Mouse (Mus musculus) lung, adult 2 months (tissue): ENCODE data around the gene Lgals9.

Source experiments
- CTCF ChIP-seq: fragments of 200-500 bp; IDR thresholded peaks from 2 replicates; pipeline ENCODE4 v1.5.1; 2011; ENCODE audit warnings: mild to moderate bottlenecking, low read length, control low read depth; ENCODE audit not compliant: insufficient read depth
- POLR2A ChIP-seq: fragments of 200-500 bp; IDR thresholded peaks from 2 replicates; pipeline ENCODE4 v1.6.1; 2011; ENCODE audit warnings: low read depth, mild to moderate bottlenecking, control low read depth, low read length, borderline replicate concordance; ENCODE audit errors: extremely low read depth

DNA sequence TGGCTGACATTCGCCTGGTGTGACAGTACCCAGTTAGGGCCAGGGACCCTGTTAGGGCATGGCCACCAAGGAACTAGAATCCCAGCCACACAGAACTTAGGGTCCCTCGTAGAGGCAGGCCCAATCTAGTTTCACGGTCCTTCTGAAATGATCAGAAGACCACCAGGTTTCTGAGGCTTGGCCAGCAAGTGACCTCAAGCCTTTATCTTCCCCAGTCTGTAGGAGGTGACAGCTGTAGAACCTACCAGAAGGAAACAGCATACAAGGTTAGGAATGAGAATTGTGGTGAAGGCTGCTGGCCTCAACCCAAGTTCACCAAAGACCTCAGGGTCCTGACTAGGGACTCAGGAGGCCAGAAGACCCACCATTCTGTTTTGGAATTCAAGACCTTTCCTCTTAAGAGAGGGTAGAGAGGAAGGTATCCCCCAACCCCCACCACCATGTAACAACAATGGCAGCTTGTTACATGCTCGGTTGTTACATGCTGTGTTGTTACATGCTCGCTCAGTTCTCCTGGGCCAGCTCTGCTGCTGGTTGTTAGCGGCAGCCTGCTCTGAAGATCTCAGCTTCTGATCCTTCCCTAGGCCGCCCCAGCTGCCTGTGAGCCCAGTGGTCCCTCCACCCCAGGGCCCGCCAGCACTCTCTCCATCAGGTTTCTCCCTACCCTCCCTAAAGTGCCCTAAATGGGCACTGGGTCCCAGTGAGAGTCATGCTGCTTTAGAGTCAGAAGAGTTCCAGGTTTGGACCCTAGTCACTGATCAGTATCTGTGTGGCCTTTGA, 7.8 kb downstream of the Lgals9 start:
- no peak for TF ChIP-seq CTCF
- no peak for TF ChIP-seq POLR2A
